Mouse (Mus musculus): Measurements from ENCODE around the gene Paqr5.
A peak's percentile ranks its signal among the peaks of the same experiment; 100 is the strongest.

The Paqr5 gene

GRCm38 (mm10) chr9:61908341-61908740 is 118.3 kb downstream of the Paqr5 start:
- no peak for DNase-seq

GRCm38 (mm10) chr9:61907621-61908295 is 118.9 kb downstream of the Paqr5 start:
- no peak for DNase-seq

GRCm38 (mm10) chr9:61906912-61907311 is 119.7 kb downstream of the Paqr5 start:
- peak; percentile 31 for DNase-seq

- no peak for DNase-seq
Measured at GRCm38 (mm10) chr9:61905576-61905975, 121.1 kb downstream of the Paqr5 start.

GRCm38 (mm10) chr9:61904201-61904600 is 122.5 kb downstream of the Paqr5 start:
- no peak for DNase-seq
